Mouse (Mus musculus): ENCODE results near the gene Gal3st4. TPM values are rescaled to one million over a fixed set of nuclear protein-coding genes. Genes with fewer than 3 reads are reported as not detected.

The Gal3st4 gene
- polyA plus RNA-seq, 1 experiment from 2014 or later, result 0.63 TPM

DNA sequence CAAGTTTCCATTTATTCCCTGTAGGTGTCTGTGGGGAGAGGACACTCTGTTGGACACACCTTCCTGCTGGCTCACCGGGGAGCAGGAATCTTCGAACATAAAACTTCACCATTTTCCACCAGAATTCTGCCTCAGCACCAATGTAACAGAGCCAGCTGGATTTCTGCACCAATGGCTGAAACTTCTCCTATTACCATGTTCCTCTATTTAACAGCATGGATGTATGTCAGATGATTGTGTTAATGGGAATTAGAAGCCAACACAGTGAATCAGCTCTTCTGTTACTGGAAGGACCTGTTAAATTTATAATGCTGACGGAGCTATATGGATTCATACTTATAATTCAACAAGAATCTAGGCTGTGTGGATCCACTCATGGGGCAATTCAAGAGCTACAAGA, 43.1 kb downstream of the Gal3st4 start:
- Histone ChIP-seq H3K4me2 (replicated peaks; ENCODE audit: low read depth) (no peak overlapping the region), H3K4me3 (ENCODE audit: low read depth, low read length) (no peak overlapping the region), H3K4me1 (replicated peaks; ENCODE audit: control insufficient read depth, insufficient read depth, low read length) (no peaks in the 10 kb centered on the region), H3K36me3 (ENCODE audit: control insufficient read depth, insufficient read depth) (no peaks in the 10 kb centered on the region), H3K27me3 (replicated peaks; ENCODE audit: control insufficient read depth, insufficient read depth, low read length) (no peaks in the 10 kb centered on the region), H3K27ac (ENCODE audit: low read depth, low read length) (no peak overlapping the region), H3K9me3 (ENCODE audit: control insufficient read depth) (no peaks in the 10 kb centered on the region), H3K9ac (ENCODE audit: low read depth, low read length) (no peak overlapping the region)
- WGBS, result 87% methylated on average over 3 of the region's 3 CpGs
- ATAC-seq, result no peak
- no peak for TF ChIP-seq CTCF (IDR thresholded peaks at IDR 0.05; ENCODE audit: low read depth)

DNA sequence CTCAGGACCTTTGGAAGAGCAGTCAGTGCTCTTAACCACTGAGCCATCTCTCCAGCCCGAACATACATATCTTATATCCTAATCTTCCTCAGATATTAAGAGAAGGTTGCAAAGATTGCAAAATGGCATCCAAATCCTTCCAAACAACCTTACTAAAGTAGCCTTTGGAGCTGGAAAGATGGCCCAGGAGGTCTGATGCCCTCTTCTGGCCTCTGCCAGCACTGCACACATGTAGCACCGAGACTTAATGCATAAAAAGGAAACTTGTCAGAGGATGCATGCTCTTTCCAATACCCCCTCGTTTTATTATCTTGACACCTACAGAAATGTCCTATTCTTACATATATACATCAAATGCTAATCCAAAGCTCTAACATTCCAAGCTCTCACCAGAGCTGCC, 44.6 kb downstream of the Gal3st4 start:
- no peak overlapping the region for H3K9ac ChIP-seq (ENCODE audit: low read depth, low read length)
- ATAC-seq, result no peak
- H3K27me3 ChIP-seq (replicated peaks; ENCODE audit: control insufficient read depth, insufficient read depth, low read length), result no peaks in the 10 kb centered on the region
- H3K27ac ChIP-seq (ENCODE audit: low read depth, low read length), result no peak overlapping the region
- no peaks in the 10 kb centered on the region for H3K36me3 ChIP-seq (ENCODE audit: control insufficient read depth, insufficient read depth)
- no peaks in the 10 kb centered on the region for H3K4me1 ChIP-seq (replicated peaks; ENCODE audit: control insufficient read depth, insufficient read depth, low read length)
- H3K4me3 ChIP-seq (ENCODE audit: low read depth, low read length), result no peak overlapping the region
- no peaks in the 10 kb centered on the region for H3K9me3 ChIP-seq (ENCODE audit: control insufficient read depth)
- no peak overlapping the region for H3K4me2 ChIP-seq (replicated peaks; ENCODE audit: low read depth)
- 57% methylated on average over 3 of the region's 3 CpGs for WGBS
- peak; percentile 58 for TF ChIP-seq CTCF (IDR thresholded peaks at IDR 0.05; ENCODE audit: low read depth)

DNA sequence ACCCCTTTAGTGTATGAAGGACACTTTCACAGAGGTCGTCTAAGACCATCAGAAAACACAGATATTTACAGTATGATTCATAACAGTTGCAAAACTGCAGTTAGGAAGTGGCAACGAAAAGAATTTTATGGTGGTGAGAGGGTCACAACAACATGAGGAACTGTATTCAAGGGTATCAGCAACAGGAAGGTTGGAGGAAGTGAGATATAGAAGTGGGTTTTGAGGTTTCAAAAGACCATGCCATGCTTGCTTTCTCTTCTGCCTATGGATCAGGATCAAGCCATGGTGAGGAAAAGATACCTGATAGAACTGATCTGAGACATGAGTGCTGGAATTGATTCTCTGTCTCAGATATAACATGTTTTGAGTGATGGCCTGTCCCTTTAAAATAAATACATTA, 45.3 kb downstream of the Gal3st4 start:
- WGBS, result 61% methylated on average over 2 of the region's 2 CpGs

DNA sequence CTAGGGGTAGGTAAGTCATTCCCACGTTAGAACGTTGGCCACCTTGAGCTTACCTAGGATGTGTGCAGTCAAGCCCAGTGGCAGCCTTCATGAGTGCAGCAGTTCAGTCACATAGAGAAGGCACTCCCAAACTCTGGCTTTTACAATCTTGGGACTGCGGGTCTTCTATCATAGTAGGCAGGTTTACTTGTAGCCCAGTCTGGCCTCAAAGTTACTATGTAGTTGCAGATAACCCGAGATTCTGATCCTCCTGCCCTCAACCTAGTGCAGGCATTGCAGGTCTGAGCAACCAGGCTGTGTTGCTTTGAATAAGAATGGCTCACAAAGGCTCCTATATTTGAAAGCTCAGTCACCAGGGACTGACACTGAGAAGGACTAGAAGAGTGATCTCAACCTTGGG, 46.1 kb downstream of the Gal3st4 start:
- no peaks in the 10 kb centered on the region for H3K36me3 ChIP-seq (ENCODE audit: control insufficient read depth, insufficient read depth)
- no peak overlapping the region for H3K4me3 ChIP-seq (ENCODE audit: low read depth, low read length)
- no peaks in the 10 kb centered on the region for H3K27me3 ChIP-seq (replicated peaks; ENCODE audit: control insufficient read depth, insufficient read depth, low read length)
- H3K9ac ChIP-seq (ENCODE audit: low read depth, low read length), result no peak overlapping the region
- no peak for ATAC-seq
- TF ChIP-seq CTCF (IDR thresholded peaks at IDR 0.05; ENCODE audit: low read depth), result no peak
- no peaks in the 10 kb centered on the region for H3K4me1 ChIP-seq (replicated peaks; ENCODE audit: control insufficient read depth, insufficient read depth, low read length)
- no peak overlapping the region for H3K27ac ChIP-seq (ENCODE audit: low read depth, low read length)
- WGBS, result 69% methylated on average over 4 of the region's 4 CpGs
- no peaks in the 10 kb centered on the region for H3K9me3 ChIP-seq (ENCODE audit: control insufficient read depth)
- H3K4me2 ChIP-seq (replicated peaks; ENCODE audit: low read depth), result no peak overlapping the region

More for the DNA sequence above, 45.3 kb downstream of the Gal3st4 start:
- H3K4me1 ChIP-seq (replicated peaks; ENCODE audit: control insufficient read depth, insufficient read depth, low read length), result no peaks in the 10 kb centered on the region
- H3K27me3 ChIP-seq (replicated peaks; ENCODE audit: control insufficient read depth, insufficient read depth, low read length), result no peaks in the 10 kb centered on the region
- no peak overlapping the region for H3K4me2 ChIP-seq (replicated peaks; ENCODE audit: low read depth)
- ATAC-seq, result no peak
- no peak for TF ChIP-seq CTCF (IDR thresholded peaks at IDR 0.05; ENCODE audit: low read depth)
- H3K27ac ChIP-seq (ENCODE audit: low read depth, low read length), result no peak overlapping the region
- no peak overlapping the region for H3K4me3 ChIP-seq (ENCODE audit: low read depth, low read length)
- no peaks in the 10 kb centered on the region for H3K36me3 ChIP-seq (ENCODE audit: control insufficient read depth, insufficient read depth)
- no peaks in the 10 kb centered on the region for H3K9me3 ChIP-seq (ENCODE audit: control insufficient read depth)
- H3K9ac ChIP-seq (ENCODE audit: low read depth, low read length), result no peak overlapping the region

DNA sequence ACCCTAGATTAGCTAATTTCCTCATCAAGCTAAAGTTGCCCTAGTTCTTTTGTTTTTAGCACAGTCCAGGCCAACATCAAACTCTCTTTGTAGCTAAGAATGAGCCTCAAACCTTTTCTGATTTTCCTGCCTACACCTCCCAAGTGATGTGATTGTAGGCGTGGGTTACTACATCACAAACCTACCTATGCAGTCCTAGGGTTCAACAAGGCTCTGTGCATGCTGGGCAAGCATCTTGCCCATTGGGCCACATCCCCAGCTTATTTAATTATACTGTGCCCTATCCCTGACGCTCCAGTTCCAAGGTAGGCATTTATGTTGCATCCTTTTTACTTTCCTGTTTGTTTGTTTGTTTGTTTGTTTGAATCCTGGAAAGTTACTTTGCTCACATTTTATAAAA, 46.9 kb downstream of the Gal3st4 start, which contains the start of gene Nxpe5:
TSS of gene Nxpe5 (plus strand) at position 199 of the 400 bp plus-strand sequence.
- H3K4me1 ChIP-seq (replicated peaks; ENCODE audit: control insufficient read depth, insufficient read depth, low read length), result no peaks in the 10 kb centered on the region
- H3K9me3 ChIP-seq (ENCODE audit: control insufficient read depth), result no peaks in the 10 kb centered on the region
- no peak within 1 kb of the TSS for H3K4me2 ChIP-seq (replicated peaks; ENCODE audit: low read depth)
- H3K27me3 ChIP-seq (replicated peaks; ENCODE audit: control insufficient read depth, insufficient read depth, low read length), result no peaks in the 10 kb centered on the region
- no peaks in the 10 kb centered on the region for H3K36me3 ChIP-seq (ENCODE audit: control insufficient read depth, insufficient read depth)
- no peak within 1 kb of the TSS for H3K4me3 ChIP-seq (ENCODE audit: low read depth, low read length)
- no peak within 1 kb of the TSS for H3K27ac ChIP-seq (ENCODE audit: low read depth, low read length)
- no peak within 1 kb of the TSS for H3K9ac ChIP-seq (ENCODE audit: low read depth, low read length)
- 58% methylated on average over 2 of the region's 2 CpGs for WGBS
- no peak for ATAC-seq
- TF ChIP-seq CTCF (IDR thresholded peaks at IDR 0.05; ENCODE audit: low read depth), result no peak

DNA sequence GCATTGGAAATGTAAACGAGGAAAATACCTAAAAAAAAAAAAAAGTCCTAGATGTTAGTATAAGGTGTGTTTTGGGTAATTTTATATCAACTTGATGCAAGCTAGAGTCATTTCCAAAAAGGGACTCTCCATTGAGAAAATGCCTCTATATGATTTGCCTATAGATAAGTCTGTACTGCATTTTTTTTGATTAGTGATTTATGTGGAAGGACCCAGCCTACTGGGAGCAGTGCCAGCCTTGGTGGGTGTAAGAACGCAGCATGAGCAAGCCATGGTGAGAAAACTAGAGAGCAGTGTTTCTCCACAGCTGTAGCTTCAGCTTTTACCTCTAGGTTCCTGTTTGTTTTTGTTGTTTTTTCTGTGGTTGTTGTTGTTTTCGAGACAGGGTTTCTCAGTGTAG, 49.4 kb downstream of the Gal3st4 start:
- no peak for TF ChIP-seq CTCF (IDR thresholded peaks at IDR 0.05; ENCODE audit: low read depth)
- Histone ChIP-seq H3K27ac (ENCODE audit: low read depth, low read length) (no peak overlapping the region), H3K9ac (ENCODE audit: low read depth, low read length) (no peak overlapping the region), H3K4me3 (ENCODE audit: low read depth, low read length) (no peak overlapping the region), H3K4me2 (replicated peaks; ENCODE audit: low read depth) (no peak overlapping the region), H3K4me1 (replicated peaks; ENCODE audit: control insufficient read depth, insufficient read depth, low read length) (no peaks in the 10 kb centered on the region), H3K27me3 (replicated peaks; ENCODE audit: control insufficient read depth, insufficient read depth, low read length) (no peaks in the 10 kb centered on the region), H3K36me3 (ENCODE audit: control insufficient read depth, insufficient read depth) (no peaks in the 10 kb centered on the region), H3K9me3 (ENCODE audit: control insufficient read depth) (no peaks in the 10 kb centered on the region)
- ATAC-seq, result no peak
- WGBS, result 48% methylated on average over 3 of the region's 3 CpGs

DNA sequence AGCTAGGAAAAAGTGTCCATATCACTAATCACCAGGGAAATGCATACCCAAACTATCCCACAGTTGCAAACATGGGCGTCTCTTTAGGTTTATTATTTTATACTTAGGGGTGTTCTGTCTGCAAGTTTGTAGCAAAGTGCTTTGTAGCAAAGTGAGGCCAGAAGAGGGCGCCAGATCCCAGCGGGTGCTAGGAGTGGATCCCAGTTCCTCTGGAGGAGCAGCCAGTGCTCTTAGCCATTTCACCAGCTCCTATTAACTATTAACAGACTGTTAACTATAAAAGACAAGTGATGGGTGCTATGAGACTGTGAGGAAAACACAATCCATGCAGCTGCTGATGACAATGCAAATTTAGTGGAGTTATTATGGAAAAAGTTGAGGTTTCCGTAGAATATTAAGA, 50.5 kb downstream of the Gal3st4 start:
- Histone ChIP-seq H3K4me1 (replicated peaks; ENCODE audit: control insufficient read depth, insufficient read depth, low read length) (no peaks in the 10 kb centered on the region), H3K4me3 (ENCODE audit: low read depth, low read length) (no peak overlapping the region), H3K27me3 (replicated peaks; ENCODE audit: control insufficient read depth, insufficient read depth, low read length) (no peaks in the 10 kb centered on the region), H3K36me3 (ENCODE audit: control insufficient read depth, insufficient read depth) (no peaks in the 10 kb centered on the region), H3K9ac (ENCODE audit: low read depth, low read length) (no peak overlapping the region), H3K27ac (ENCODE audit: low read depth, low read length) (no peak overlapping the region), H3K9me3 (ENCODE audit: control insufficient read depth) (no peaks in the 10 kb centered on the region), H3K4me2 (replicated peaks; ENCODE audit: low read depth) (no peak overlapping the region)
- 19% methylated on average over 4 of the region's 4 CpGs for WGBS
- TF ChIP-seq CTCF (IDR thresholded peaks at IDR 0.05; ENCODE audit: low read depth), result peak; percentile 93
- peak; percentile 38; the same call in 1 of the 2 replicates for ATAC-seq

Data from intestine, postnatal 0 days (tissue).